ENCODE assay signal across 23 mouse cellular contexts in genomic region chr7:136235563-136235962, GRCm38 (mm10).
"Had no signal": no experiment of that assay in that cellular context is flagged by ENCODE, and none has a peak within 500 bp of the region (broad histone marks: within the 10 kb centered on the region; RNA-seq: fewer than 3 reads in every experiment).

No protein-coding gene starts in this region.

- ATAC-seq: forebrain, embryonic 16.5 days; hindbrain, embryonic 16.5 days; inflammation-experienced regulatory T-cells, adult 6 months; intestine, embryonic 15.5 days; intestine, postnatal 0 days; liver, embryonic 12.5 days had no signal

- H3K4me3 ChIP-seq: gastrocnemius, adult 2 months; heart, embryonic 13.5 days; heart, embryonic 15.5 days; hindbrain, embryonic 10.5 days; hindbrain, embryonic 12.5 days; intestine, embryonic 15.5 days; layer of hippocampus, adult 2 months; limb, embryonic 13.5 days; limb, embryonic 15.5 days; liver, embryonic 12.5 days had no signal

- H3K4me2 ChIP-seq: heart, embryonic 11.5 days; heart, embryonic 13.5 days; heart, embryonic 15.5 days; hindbrain, embryonic 12.5 days; hindbrain, embryonic 14.5 days; intestine, embryonic 15.5 days; limb, embryonic 13.5 days; limb, embryonic 15.5 days; liver, embryonic 12.5 days had no signal

- H3K4me1 ChIP-seq: heart, embryonic 13.5 days; heart, embryonic 15.5 days; intestine, embryonic 15.5 days; limb, embryonic 13.5 days; limb, embryonic 15.5 days; liver, embryonic 12.5 days had no signal

- H3K36me3 ChIP-seq: heart, embryonic 13.5 days; heart, embryonic 15.5 days; hindbrain, embryonic 10.5 days; hindbrain, embryonic 12.5 days; intestine, embryonic 15.5 days; limb, embryonic 13.5 days; limb, embryonic 15.5 days; liver, embryonic 12.5 days had no signal

- H3K27ac ChIP-seq: gastrocnemius, adult 2 months; heart, embryonic 13.5 days; heart, embryonic 15.5 days; hindbrain, embryonic 10.5 days; hindbrain, embryonic 12.5 days; hindbrain, embryonic 14.5 days; intestine, embryonic 15.5 days; kidney, postnatal 0 days; layer of hippocampus, adult 2 months; limb, embryonic 13.5 days; limb, embryonic 15.5 days; liver, embryonic 12.5 days; liver, embryonic 14.5 days had no signal

- DNase-seq: gastrocnemius, adult 2 months; gastrocnemius, postnatal 10 days; gastrocnemius, postnatal 25 days; heart, postnatal 4 days; kidney, postnatal 14 days; left cerebral cortex, postnatal 4 days had no signal

- H3K9ac ChIP-seq: heart, embryonic 13.5 days; heart, embryonic 15.5 days; hindbrain, embryonic 12.5 days; hindbrain, embryonic 14.5 days; intestine, embryonic 15.5 days; limb, embryonic 13.5 days; limb, embryonic 15.5 days; liver, embryonic 12.5 days; liver, embryonic 14.5 days had no signal

- H3K27me3 ChIP-seq: hindbrain, embryonic 12.5 days; intestine, embryonic 15.5 days; limb, embryonic 15.5 days; liver, embryonic 12.5 days had no signal

- H3K9me3 ChIP-seq: heart, embryonic 13.5 days; heart, embryonic 15.5 days; hindbrain, embryonic 10.5 days; hindbrain, embryonic 12.5 days; intestine, embryonic 15.5 days; limb, embryonic 13.5 days; limb, embryonic 15.5 days; liver, embryonic 12.5 days had no signal
